In the genomic region with DNA sequence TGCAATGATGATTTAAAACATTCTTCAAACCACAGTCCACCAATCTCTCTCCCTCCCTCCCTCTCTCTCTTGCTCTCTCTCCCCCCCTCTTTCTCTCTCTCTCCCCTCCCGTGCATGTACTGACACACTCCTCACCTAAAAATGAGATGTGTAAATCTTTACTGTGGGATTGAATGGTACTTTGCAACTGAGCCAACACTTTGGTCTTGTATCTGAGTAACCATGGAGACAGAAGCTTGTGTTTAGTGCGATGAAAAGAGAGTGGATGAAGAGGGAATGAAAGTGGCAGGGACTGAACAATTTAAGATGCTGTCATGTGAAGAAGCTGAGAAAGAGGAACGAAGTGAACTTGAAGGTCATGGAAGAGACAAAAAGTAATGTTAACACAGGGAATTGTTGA, we compare ENCODE assay signal across 7 mouse cellular contexts. TPM values are rescaled to one million over a fixed set of nuclear protein-coding genes. Genes with fewer than 3 reads are reported as not detected.
DNase-seq lines count a peak whose midpoint lies in the region; ATAC-seq and TF ChIP-seq lines count a peak whose summit lies in the region.
"Not testable (repeated sequence)": the region's sequence is repeated elsewhere in the genome, so short reads cannot be mapped to it uniquely, and the experiment has no call there.

No protein-coding gene starts in this region.

- 12% methylated on average over 3 of the region's 3 CpGs for WGBS in forebrain, embryonic 14.5 days
- 2% methylated on average over 3 of the region's 3 CpGs for WGBS in forebrain, postnatal 0 days
- WGBS in midbrain, embryonic 12.5 days = 33% methylated on average over 3 of the region's 3 CpGs
- 13% methylated on average over 3 of the region's 3 CpGs for WGBS in midbrain, embryonic 15.5 days
- WGBS in neural tube, embryonic 12.5 days = 25% methylated on average over 3 of the region's 3 CpGs

- peak; percentile 11 for DNase-seq in brain, adult 2 months (ENCODE audit: low read depth, low spot score)
- peak; percentile 44 for DNase-seq in forebrain, embryonic 14.5 days (ENCODE audit: low spot score)
- DNase-seq in forebrain, postnatal 0 days = not testable (repeated sequence)
- peak; percentile 9 to 11 for DNase-seq in left cerebral cortex, postnatal 25 days (ENCODE audit: low spot score in 2 of 2)

- H3K36me3 ChIP-seq in forebrain, embryonic 14.5 days (ENCODE audit: control insufficient read depth, insufficient read depth, low read length); forebrain, postnatal 0 days (ENCODE audit: insufficient read depth); midbrain, embryonic 12.5 days; midbrain, embryonic 15.5 days (replicated peaks); neural tube, embryonic 12.5 days: not testable (repeated sequence)

- not testable (repeated sequence) for H3K4me1 ChIP-seq in forebrain, embryonic 14.5 days (ENCODE audit: control insufficient read depth, insufficient read depth, low read length); forebrain, postnatal 0 days (ENCODE audit: insufficient read depth); midbrain, embryonic 12.5 days; midbrain, embryonic 15.5 days; neural tube, embryonic 12.5 days

- H3K27ac ChIP-seq in forebrain, embryonic 14.5 days (ENCODE audit: low read depth, low read length); forebrain, postnatal 0 days (ENCODE audit: low read depth, low read length); midbrain, embryonic 12.5 days (replicated peaks); midbrain, embryonic 15.5 days; neural tube, embryonic 12.5 days: not testable (repeated sequence)

- not testable (repeated sequence) for H3K9me3 ChIP-seq in forebrain, embryonic 14.5 days (replicated peaks; ENCODE audit: control insufficient read depth, low read length); forebrain, postnatal 0 days (ENCODE audit: low read length); midbrain, embryonic 12.5 days; midbrain, embryonic 15.5 days; neural tube, embryonic 12.5 days

- not testable (repeated sequence) for H3K27me3 ChIP-seq in forebrain, embryonic 14.5 days (replicated peaks; ENCODE audit: control insufficient read depth, insufficient read depth, low read length); forebrain, postnatal 0 days (ENCODE audit: insufficient read depth, low read length); midbrain, embryonic 12.5 days; midbrain, embryonic 15.5 days (replicated peaks); neural tube, embryonic 12.5 days (replicated peaks)

- H3K4me2 ChIP-seq in forebrain, embryonic 14.5 days (ENCODE audit: low read length); forebrain, postnatal 0 days (ENCODE audit: low read depth); midbrain, embryonic 12.5 days (replicated peaks); midbrain, embryonic 15.5 days; neural tube, embryonic 12.5 days (replicated peaks): not testable (repeated sequence)

- intact Hi-C loops in left cerebral cortex, postnatal 25 days (cut with DNase I) = not testable (repeated sequence)

- not testable (repeated sequence) for H3K4me3 ChIP-seq in forebrain, embryonic 14.5 days (ENCODE audit: low read depth, low read length); forebrain, postnatal 0 days (ENCODE audit: low read depth, low read length); midbrain, embryonic 12.5 days; midbrain, embryonic 15.5 days; neural tube, embryonic 12.5 days

- ATAC-seq in forebrain, embryonic 14.5 days = peak; percentile 66; the same call in 1 of the 2 replicates
- ATAC-seq in forebrain, postnatal 0 days = peak; percentile 81
- ATAC-seq in midbrain, embryonic 12.5 days (ENCODE audit: low FRiP score, low read depth) = peak; percentile 56; the same call in 1 of the 2 replicates
- peak; percentile 80 for ATAC-seq in midbrain, embryonic 15.5 days (replicated peaks)
- ATAC-seq in neural tube, embryonic 12.5 days (ENCODE audit: low FRiP score, low read depth) = 0 out of 2 replicates have a peak, but pooled peaks have one; percentile 61

- H3K9ac ChIP-seq in forebrain, embryonic 14.5 days (ENCODE audit: low read length); forebrain, postnatal 0 days; midbrain, embryonic 12.5 days (replicated peaks); midbrain, embryonic 15.5 days; neural tube, embryonic 12.5 days: not testable (repeated sequence)

- not testable (repeated sequence) for TF ChIP-seq CTCF in forebrain, postnatal 0 days (IDR thresholded peaks at IDR 0.05; ENCODE audit: low read depth)

RNA-seq across cellular contexts. Expression of gene Clca3a1, which starts 13.1 kb away (rescaled TPM):
- polyA plus RNA-seq in forebrain, embryonic 14.5 days (2014; fragmentation: Nextera tagmentation; extraction: Ambion mirVana) = 0.38 and 0.47 TPM in 2 replicates
- 0.92 and 1.2 TPM in 2 replicates for total RNA-seq in forebrain, postnatal 0 days (2014; rRNA removed)
- polyA plus RNA-seq in forebrain, postnatal 0 days (2015; fragmentation: Nextera tagmentation; extraction: Ambion mirVana) = 0.93 and 1.4 TPM in 2 replicates
- under 1 TPM; 0.18 to 0.28 TPM for total RNA-seq in left cerebral cortex, postnatal 25 days (2021)
- 0.09 TPM in 1 of 2 replicates, not detected in the other for polyA plus RNA-seq in midbrain, embryonic 12.5 days (2016; fragmentation: Nextera tagmentation; extraction: Ambion mirVana)
- 0.50 and 0.65 TPM in 2 replicates for polyA plus RNA-seq in midbrain, embryonic 15.5 days (2015; fragmentation: Nextera tagmentation; extraction: Ambion mirVana)
- 0.19 and 0.26 TPM in 2 replicates for polyA plus RNA-seq in neural tube, embryonic 12.5 days (2016; fragmentation: Nextera tagmentation; extraction: Ambion mirVana)

RNA-seq across cellular contexts. Expression of gene Sh3glb1, which starts 27.6 kb away (rescaled TPM):
- 84.7 and 99.5 TPM in 2 replicates for polyA plus RNA-seq in forebrain, embryonic 14.5 days (2014; fragmentation: Nextera tagmentation; extraction: Ambion mirVana)
- 103 and 118 TPM in 2 replicates for total RNA-seq in forebrain, postnatal 0 days (2014; rRNA removed)
- polyA plus RNA-seq in forebrain, postnatal 0 days (2015; fragmentation: Nextera tagmentation; extraction: Ambion mirVana) = 104 and 128 TPM in 2 replicates
- 10 to 100 TPM; 65.1 to 68.2 TPM for total RNA-seq in left cerebral cortex, postnatal 25 days (2021)
- polyA plus RNA-seq in midbrain, embryonic 12.5 days (2016; fragmentation: Nextera tagmentation; extraction: Ambion mirVana) = 94.2 and 98.4 TPM in 2 replicates
- 96.5 and 108 TPM in 2 replicates for polyA plus RNA-seq in midbrain, embryonic 15.5 days (2015; fragmentation: Nextera tagmentation; extraction: Ambion mirVana)
- 124 TPM in 2 replicates for polyA plus RNA-seq in neural tube, embryonic 12.5 days (2016; fragmentation: Nextera tagmentation; extraction: Ambion mirVana)
